Mouse (Mus musculus) c-Kit-positive CD71-negative TER-119-negative erythroid progenitor cells, embryonic 14.5 days (primary cell): ENCODE results near the gene Disp2.

ENCODE experiments used
- DNase-seq: peaks from one replicate; pipeline ENCODE4 v3.0.0-alpha.2; 2013; ENCODE audit warnings: low read depth

Disp2 gene

DNA sequence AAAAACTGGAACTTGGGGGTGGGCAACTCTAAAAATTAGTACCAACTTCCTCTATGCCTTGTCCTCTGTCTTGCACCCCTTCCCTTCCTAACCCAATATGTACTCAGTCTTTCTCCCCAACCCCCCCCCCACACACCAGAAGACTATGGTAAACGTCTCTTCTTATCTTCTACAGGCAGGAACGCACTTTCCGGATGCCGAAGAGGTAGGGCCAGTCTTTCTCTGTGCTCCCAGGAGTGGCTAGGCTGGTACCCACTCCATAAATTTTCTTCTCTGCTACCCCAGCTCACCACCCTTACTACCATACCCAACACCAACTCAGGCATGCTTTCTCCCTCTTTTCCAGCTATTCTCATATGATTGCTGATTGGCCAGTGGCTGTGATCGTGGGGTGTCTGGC, 7.0 kb downstream of the Disp2 start:
- DNase-seq: no peak

DNA sequence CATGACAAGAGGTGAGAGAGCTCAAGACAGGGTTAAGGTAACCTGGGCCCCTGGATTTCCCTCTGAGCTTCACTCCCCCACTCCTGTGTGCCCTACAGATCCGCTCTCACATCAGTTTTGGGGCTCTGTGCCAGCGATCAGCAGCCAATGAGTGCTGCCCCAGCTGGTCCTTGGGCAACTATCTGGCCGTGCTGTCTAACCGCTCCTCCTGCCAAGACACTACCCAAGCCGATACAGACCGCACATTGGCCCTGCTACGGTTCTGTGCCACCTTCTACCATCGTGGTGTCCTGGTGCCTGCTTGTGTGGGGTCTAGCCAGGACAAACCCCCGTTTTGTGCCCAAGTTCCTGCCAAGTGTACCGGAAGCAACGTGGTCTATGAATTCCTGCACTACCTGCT, 10.0 kb downstream of the Disp2 start:
- DNase-seq: no peak

DNA sequence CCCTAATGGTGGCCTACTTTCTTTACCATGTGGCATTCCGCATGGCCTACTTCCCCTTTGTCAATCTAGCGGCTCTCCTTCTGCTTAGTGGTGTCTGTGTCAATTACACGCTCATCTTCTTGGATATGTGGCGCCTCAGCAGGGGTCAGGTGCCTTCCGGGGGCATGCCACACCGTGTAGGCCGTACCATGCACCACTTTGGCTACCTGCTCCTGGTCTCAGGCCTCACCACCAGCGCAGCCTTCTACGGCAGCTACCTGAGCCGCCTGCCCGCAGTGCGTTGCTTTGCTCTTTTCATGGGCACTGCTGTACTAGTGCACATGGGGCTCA, 10.7 kb downstream of the Disp2 start:
- no peak for DNase-seq

DNA sequence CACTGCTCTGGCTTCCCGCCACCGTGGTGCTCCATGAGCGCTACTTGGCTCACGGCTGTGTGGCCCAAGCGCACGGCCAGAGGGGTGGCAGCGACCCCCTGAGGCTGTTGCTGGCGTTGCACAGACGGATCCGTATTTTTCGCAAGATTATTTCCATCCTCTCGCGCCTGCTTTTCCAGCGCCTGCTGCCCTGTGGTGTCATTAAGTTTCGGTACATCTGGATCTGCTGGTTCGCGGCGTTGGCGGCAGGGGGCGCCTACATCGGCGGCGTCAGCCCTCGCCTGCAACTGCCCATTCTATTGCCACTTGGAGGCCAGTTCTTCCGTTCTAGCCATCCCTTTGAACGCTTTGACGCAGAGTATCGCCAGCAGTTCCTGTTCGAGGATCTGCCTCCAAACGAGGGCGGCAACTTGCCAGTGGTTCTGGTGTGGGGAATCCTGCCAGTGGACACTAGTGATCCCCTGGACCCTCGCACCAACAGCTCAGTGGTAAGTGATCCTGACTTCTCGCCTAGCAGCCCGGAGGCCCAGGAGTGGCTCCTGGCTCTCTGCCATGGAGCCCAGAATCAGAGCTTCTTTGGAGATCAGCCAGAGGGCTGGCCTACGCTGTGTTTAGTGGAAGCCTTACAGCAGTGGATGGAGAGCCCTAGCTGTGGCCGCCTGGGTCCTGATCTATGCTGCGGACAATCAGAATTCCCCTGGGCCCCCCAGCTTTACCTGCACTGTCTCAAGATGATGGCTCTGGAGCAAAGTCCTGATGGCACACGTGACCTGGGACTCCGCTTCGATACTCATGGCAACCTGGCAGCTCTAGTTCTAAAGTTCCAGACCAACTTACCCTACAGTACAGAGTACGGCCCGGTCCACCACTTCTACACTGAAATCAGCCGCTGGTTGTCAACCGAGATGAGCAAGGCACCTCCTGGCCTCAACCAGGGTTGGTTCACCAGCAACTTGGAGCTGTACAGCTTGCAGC, 11.3 kb downstream of the Disp2 start:
- no peak for DNase-seq

DNA sequence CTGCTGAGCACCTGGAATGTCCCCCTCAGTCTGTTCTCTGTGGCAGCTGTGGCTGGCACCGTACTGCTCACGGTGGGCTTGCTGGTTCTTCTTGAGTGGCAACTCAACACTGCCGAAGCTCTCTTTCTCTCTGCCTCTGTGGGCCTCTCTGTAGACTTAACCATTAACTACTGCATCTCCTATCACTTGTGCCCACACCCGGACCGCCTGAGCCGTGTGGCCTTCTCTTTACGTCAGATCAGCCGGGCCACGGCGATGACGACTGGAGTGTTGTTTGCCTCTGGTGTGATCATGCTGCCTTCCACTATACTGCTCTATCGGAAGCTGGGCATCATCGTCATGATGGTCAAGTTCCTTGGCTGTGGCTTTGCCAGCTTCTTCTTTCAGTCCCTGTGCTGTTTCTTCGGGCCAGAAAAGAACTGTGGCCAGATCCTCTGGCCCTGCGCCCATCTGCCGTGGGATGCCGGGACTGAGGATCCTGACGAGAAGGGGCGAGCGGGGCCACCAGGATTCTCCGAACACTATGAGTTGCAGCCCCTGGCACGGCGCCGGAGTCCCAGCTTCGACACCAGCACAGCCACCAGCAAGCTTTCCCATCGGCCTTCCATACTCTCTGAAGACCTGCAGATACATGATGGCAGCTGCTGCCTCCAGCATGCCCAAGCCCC, 12.2 kb downstream of the Disp2 start:
- no peak for DNase-seq

DNA sequence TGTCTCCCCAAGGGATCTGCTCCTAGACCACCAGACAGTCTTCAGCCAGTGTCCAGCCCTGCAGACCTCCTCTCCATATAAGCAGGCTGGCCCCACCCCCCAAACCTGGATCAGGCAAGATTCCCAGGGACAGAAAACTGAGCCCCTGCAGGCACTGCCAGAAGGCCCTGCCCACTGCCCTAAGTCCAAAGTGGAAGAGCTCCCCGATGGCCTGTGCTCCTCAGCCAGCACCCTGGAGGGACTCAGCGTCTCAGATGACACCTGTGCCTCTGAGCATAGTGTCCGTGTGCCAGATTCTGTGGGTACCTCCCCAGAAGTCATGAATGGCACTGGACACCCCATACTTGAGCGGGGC, 12.7 kb downstream of the Disp2 start:
- no peak for DNase-seq

DNA sequence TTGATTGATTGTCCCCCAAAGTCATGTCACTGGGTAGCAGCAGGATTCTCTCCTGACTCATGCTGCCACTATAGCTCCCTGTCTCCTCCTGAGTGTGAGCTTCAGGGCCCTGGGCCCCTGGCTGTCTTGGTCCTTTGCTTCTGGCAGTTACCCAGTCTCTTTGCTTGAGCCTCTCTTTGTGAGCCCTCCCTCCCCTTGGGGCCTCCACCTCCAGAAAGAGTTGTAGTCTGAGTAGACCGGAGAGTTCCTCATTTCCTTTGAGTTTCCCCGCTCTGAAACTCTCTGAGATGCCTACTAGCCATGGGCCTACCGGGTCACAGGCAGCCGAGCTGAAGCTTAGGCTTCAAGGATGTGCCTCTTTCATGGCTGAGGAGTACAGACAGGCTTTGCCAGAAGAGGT, 14.1 kb downstream of the Disp2 start:
- DNase-seq: no peak

DNA sequence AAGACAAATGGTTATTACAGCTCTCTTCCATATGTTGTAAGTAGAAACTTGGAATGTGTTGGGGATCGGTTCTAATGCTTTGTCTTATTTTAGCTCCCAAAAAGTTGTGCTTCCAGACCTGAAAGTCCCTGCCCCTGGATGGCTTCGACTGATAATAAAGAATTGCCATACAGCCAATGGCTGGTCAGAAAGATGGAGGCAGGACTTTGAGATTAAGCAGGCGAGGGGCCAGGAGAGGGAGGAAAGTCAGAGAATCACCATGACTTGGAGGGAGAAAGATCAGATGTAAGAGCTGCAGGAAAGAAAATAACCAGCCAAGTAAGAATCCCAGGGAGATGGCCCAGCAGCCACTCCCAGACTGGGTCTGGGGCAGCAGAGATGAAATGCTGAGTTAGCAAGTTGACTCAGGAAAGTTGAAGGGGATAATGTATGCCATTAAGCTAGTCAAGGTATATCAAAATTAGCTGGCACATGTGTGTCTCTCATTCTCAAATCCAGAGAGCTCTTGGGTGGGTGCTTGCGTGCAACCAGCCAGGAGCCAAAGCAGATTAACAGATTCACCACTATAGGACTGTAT, 23.1 kb downstream of the Disp2 start:
- no peak for DNase-seq

DNA sequence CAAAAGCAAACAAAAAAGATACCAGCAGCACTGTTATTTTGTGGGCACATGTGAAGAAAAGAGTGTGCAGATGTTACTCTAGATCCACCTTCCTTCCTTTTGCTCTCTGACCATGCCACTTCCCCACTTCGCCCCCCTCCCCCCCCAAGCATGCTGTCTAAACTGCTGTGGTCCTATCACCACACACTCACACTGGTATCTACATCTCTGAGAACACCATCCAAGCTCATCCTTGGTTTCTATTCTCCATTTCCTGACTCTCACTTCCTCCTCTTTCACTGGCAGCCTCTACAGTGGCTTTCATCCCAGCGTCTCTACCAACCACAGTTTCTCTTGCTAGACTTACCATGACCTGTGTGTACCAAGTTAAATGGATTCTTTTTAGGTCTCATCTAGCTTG, 25.0 kb downstream of the Disp2 start:
- peak; percentile 30 for DNase-seq

DNA sequence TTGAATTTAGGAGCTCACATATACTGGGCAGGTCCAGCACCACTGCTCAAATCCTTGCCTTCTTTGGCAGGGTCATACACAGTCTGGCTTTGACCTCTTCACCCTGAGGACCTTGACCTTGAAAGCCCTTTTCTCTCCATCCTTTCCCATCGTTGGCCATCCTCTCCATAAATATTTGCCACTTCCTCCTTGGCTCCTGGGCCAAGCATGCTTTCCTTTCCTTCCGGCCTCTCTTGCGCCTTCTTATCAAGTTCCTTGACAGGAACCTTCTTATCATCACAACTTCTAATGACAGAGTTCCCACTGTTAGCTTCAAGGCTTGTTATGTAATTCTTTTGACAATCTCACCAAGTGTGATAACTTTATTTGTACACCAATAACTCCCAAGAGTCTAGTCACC, 25.6 kb downstream of the Disp2 start:
- no peak for DNase-seq

DNA sequence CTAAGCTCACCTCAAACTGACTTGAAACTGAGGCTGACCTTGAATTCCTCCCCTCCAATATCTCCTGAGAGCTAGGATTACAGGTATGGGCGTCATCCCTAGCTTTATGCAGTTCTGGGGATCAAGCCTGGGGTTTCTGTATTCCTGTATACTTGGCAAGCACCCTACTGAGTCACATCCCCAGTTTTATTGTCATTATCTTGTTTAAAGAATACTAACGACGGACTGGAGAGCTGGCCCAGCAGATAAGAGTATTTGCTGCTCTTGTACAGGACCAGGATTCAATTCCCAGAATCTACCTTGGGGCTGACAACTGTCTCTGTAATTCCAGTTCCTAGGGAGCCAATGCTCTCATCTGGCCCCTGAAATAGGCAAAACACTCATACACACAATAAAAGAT, 26.2 kb downstream of the Disp2 start:
- no peak for DNase-seq

DNA sequence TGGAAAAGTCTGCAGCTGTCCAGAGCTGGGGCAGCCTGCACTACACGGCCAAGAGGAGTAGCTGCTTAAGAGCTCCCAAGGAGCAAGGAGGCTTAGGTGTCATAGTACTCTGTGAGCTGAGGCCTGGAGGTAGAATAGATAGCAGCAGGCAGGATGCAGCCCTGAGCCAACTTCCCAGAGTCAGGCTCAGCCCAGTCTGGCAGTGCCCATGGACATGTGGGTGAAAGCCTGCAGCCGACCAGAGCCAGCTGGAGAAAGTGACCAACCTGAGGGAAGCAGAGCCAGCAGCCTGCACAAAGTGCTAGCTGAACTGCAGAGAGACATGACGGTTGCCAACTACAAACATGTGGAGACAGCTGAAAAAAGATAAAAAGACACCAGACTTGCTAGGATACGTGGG, 27.3 kb downstream of the Disp2 start:
- no peak for DNase-seq

DNA sequence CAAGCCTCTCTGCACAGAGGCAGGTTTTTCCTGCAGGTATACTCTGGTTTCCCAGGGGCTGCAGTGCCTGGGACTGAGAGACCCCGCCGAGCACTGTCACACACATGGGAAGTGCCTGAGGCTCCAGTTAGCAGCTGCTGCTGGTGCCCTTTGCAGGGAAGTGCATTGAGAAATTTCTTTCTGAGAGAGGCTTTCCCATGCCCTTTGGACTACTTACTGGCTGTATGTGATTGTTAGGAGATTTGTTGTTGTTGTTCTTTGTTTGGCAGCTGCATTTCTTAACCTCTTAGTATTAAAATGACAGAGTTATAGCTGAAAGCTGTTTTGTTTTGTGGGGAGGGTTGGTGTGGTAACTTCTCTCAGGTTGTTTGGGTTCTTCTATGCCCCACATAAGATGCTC, 31.3 kb downstream of the Disp2 start:
- no peak for DNase-seq

DNA sequence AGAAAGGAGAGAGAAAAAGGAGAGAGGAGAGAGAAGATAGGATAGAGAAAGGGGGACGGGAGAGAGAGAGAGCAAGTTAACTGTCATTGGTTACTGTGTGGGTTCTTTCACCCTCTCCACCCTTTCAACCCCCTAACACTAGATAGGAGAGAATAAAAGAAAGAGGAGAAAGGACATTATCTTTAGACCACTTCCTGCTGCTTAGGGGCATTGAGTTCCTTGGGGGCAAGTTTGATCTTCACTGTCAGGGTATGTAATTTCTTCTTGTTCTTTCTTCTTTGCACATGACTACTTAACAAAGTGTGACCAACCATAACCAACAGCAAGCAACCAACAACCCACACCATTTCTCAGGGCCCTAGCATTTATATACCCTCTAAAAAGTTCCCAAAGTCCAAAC, 33.2 kb downstream of the Disp2 start:
- DNase-seq: no peak

DNA sequence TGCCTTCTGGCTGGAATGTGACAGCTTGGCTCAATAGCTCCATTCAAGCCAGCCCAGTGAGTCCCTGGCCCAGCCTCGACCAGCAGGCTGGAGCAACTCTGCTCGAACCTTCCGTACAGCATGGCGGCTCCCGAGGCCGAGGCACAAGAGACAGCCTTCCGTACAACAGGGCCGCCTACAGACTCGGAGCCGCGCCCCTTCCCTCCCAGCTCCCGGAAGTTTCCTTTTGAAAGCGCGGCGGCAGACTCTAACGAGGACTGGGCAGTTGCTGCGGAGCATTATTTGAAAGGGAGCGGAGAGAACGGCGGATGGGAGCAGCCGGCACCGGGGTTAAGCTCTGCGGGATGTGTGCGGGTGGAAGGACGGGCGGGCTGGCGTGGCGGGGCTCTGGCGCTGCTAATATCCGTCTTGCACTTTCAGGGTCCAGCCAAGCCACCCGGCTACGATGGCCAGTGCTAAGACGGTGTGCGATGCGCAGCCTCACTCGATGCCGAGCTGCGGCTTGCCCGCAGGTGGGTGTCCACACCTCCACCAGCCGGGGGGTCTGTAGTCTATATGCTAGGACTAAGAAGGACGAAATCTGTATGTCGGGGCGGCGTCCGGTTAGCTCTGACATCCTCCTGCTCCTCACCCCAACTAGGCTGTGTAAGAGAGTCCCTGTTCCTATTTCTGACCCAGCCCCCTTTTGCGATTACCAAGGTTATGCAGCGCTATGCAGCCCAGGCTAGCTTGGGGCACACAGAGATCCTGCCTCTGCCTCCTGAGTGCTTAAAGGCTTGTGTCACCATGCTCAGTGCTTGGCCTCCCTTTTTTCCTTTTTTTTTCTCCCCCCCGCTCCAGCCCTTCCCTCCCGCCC, 34.7 kb downstream of the Disp2 start, which contains the start of gene Knstrn:
TSS of gene Knstrn (plus strand) at position 23 of the 856 bp plus-strand sequence.
- peak; percentile 76 for DNase-seq

DNA sequence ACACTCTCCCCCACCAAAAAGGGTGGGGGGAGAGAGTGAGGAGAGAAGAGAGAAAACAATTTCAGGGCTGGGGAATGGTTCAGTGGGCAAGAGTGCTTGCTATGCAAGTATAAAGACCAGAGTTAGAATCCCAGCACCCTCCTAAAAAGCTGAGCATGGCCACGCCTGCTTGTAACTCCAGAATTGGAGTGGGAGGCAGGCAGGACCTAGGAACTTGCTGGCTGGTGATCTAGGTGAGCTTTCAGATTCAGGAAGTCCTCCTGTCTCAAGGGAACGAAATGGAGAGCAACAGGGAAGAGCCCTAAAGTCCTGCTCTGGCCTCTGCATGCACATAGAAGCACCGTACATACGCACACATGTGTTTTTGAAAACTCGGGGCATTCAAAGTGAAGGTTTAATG, 43.3 kb downstream of the Disp2 start:
- no peak for DNase-seq

DNA sequence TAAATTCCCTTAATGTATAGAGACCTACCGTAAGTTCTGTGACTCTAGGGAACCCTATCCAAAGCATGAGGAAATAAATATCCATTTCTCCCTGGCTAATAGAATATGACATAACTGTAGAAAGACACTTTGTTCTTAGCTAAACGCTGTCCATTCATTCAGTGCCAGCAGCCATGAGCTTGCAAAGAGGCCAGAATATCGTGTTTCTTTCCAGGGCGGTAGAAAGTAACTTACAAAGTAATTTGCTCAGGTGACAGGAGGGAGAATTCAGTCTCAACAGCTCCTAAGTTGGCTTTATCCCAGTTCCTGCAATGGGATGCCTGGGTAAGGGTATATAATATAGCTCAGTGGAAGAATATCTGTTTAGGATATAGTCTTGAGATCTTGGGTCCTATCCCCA, 44.9 kb downstream of the Disp2 start:
- no peak for DNase-seq

DNA sequence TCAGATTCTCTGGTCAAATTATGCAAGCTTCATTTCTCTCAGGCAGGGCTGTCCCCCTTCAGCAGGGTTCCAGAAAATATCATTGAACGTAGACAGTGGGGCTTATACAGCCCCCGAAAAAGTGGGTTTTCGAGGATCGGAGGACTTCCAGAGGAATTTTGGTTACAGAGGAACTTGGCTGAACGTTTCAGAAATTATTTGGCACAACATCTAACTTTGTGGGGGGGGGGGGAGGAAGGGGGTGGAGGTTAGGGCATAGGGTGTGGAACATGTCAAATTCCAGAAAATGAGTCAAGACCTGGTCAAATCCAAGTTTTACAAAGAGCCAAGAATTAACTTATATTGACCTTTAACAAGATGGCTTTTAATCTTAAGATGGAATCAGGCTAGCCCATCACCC, 49.6 kb downstream of the Disp2 start:
- DNase-seq: no peak

DNA sequence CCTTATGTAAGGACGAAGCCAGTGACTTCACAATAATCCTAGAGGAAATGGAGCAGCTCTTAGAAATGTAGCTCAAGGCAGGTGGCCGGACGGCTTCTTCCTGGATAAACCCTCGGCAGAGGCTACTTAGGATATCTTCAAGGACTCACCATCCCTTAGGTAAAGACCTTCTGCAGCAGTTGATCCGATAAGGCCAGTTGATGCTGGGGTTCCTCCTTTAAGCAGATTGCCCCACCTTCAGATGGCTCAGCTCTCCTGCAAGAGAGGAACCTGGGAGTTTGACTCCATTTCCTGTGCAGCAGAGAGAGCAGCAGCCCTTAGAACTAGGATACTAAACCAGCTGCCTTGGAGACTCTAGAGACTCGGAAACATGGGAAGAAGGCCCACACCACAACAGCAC, 54.5 kb downstream of the Disp2 start:
- no peak for DNase-seq

DNA sequence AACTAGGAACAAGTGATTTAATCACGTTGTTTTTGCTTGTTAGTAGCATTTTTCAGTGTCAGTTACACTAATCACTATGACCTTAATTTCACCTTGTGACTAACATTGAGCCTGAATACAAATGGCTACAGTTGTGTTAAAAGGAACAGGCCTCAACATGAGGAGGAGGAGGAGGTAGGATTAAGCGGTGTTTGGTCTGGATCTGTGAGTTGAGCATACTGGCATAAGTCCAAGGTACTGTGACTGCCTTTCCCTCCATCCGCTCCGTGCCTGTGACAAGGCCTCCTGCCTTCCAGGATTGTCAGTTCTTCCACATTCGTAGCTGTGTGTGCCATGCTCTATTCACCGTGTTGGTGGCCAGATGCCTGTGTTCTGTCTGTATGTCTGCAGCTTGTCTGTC, 55.6 kb downstream of the Disp2 start:
- DNase-seq: no peak

DNA sequence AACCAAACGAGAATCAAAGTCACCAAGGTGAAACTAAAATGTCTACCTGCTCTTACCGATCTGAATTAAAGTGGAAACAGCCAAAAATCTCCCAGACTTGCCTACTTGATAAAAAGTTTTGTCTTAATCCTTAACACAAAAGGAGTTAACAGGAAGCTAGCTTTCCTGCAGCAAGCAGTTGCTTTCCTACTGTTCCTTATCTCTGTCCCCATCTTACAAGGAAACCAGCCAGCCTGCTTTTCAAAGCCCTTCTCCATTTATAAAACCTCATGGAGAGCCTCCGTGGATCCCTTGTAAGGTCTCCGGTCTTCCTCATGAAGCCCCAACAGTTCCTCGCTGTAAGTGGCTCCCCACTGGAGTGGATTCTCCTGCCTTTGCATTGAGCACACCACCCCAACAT, 58.8 kb downstream of the Disp2 start:
- no peak for DNase-seq

DNA sequence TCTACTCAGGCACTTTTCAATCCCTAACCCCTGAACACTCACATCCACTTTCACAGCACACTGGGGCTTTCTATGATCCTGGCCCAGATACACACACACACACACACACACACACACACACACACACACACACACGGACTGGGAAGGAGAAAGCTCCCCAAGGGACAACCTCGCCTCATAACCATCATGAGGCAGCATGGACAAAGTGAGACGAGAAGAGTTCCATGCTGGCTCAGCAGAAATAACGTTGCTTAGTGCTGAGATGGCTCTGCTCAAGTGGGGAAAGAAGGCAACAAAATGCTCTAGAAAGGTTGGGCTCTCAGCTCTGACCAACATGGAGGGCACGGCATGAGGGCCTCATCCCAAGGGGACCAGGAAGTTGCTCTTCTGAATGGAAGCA, 61.7 kb downstream of the Disp2 start:
- no peak for DNase-seq
